Mouse (Mus musculus) frontal cortex, adult 2 months (tissue): ENCODE results near the gene Galnt10. TPM values are rescaled to one million over a fixed set of nuclear protein-coding genes. Genes with fewer than 3 reads are reported as not detected.

Experiments used
- polyA plus RNA-seq: library from polyadenylated mRNA; depleted of rRNA; stranded (reverse); fragments of >200 nt; gene quantifications from 2 replicates; pipeline ENCODE4 v1.2.3, GENCODE M21; 2012; rRNA removed

Galnt10 gene
- polyA plus RNA-seq, 1 experiment = 9.7 TPM

Other genes starting within 250 kb of the Galnt10 start
- 42.2 and 42.7 TPM in 2 replicates for gene Fam114a2, start 126.8 kb upstream of the Galnt10 start, polyA plus RNA-seq
- gene Mfap3, start 126.8 kb upstream of the Galnt10 start, polyA plus RNA-seq = 17.2 and 18.1 TPM in 2 replicates
- gene Sap30l, start 156.2 kb downstream of the Galnt10 start, polyA plus RNA-seq = 31.0 and 33.4 TPM in 2 replicates
- 0.28 and 1.6 TPM in 2 replicates for gene Hand1, start 187.4 kb downstream of the Galnt10 start, polyA plus RNA-seq